Mouse (Mus musculus) left cerebral cortex, adult 18-20 months (tissue): ENCODE measurements at regions not wholly inside any gene's neighbourhood (a gene's known extent, or its start where the extent isn't known, plus 50 kb on each side); places are given as distances from the start of the nearest gene placed in this dataset.
A peak's percentile ranks its signal among the peaks of the same experiment; 100 is the strongest.

ENCODE experiments used
- DNase-seq, 2 experiments: peaks; one replicate each; pipeline ENCODE4 v3.0.0; 2021 to 2022; ENCODE audit warnings: low spot score in 2 of 2, mixed read lengths in 1 of 2

- no peak for DNase-seq
These were observed 195.8 kb upstream of the Cdyl start for GRCm38 (mm10) chr13:35463850-35464249.

- peak; percentile 31 to 39 for DNase-seq
These were observed 190.1 kb upstream of the Cdyl start for GRCm38 (mm10) chr13:35469361-35470198.

- no peak for DNase-seq
These were observed 181.4 kb upstream of the Cdyl start for GRCm38 (mm10) chr13:35478226-35478625.

GRCm38 (mm10) chr13:35482340-35482739, 177.3 kb upstream of the Cdyl start:
- no peak for DNase-seq

GRCm38 (mm10) chr13:35486125-35486524, 173.5 kb upstream of the Cdyl start:
- DNase-seq: no peak

GRCm38 (mm10) chr13:35499776-35500175, 159.9 kb upstream of the Cdyl start:
- DNase-seq: no peak

GRCm38 (mm10) chr13:35500891-35501290, 158.7 kb upstream of the Cdyl start:
- peak; percentile 12 to 35 for DNase-seq

- DNase-seq: peak; percentile 59 to 73
These were observed 158.1 kb upstream of the Cdyl start for GRCm38 (mm10) chr13:35501351-35502146.

GRCm38 (mm10) chr13:35502147-35502522, 157.5 kb upstream of the Cdyl start:
- DNase-seq: peak; percentile 15 to 28

- peak; percentile 44 to 64 for DNase-seq
These were observed 156.2 kb upstream of the Cdyl start for GRCm38 (mm10) chr13:35503362-35503821.

GRCm38 (mm10) chr13:35507195-35507594, 152.4 kb upstream of the Cdyl start:
- no peak for DNase-seq

- peak; percentile 28 to 63 for DNase-seq
These were observed 147.6 kb upstream of the Cdyl start for GRCm38 (mm10) chr13:35512029-35512507.

- peak in 1 of 2 experiments; percentile 50 for DNase-seq
These were observed 146.5 kb upstream of the Cdyl start for GRCm38 (mm10) chr13:35513120-35513519.

GRCm38 (mm10) chr13:35515291-35515690, 144.3 kb upstream of the Cdyl start:
- DNase-seq: no peak

- no peak for DNase-seq
These were observed 141.9 kb upstream of the Cdyl start for GRCm38 (mm10) chr13:35517692-35518091.

- no peak for DNase-seq
These were observed 137.4 kb upstream of the Cdyl start for GRCm38 (mm10) chr13:35522272-35522671.

- DNase-seq: no peak
These were observed 130.1 kb upstream of the Cdyl start for GRCm38 (mm10) chr13:35529577-35529976.

GRCm38 (mm10) chr13:35537106-35537505, 122.5 kb upstream of the Cdyl start:
- DNase-seq: no peak

GRCm38 (mm10) chr13:35537936-35538335, 121.7 kb upstream of the Cdyl start:
- no peak for DNase-seq

- DNase-seq: no peak
These were observed 119.2 kb upstream of the Cdyl start for GRCm38 (mm10) chr13:35540433-35540832.

- DNase-seq: no peak
These were observed 118.6 kb upstream of the Cdyl start for GRCm38 (mm10) chr13:35541053-35541452.

GRCm38 (mm10) chr13:35564006-35564405, 95.6 kb upstream of the Cdyl start:
- no peak for DNase-seq
